Mouse (Mus musculus) myocyte (in vitro differentiated cells): ENCODE measurements at regions not wholly inside any gene's neighbourhood (a gene's known extent, or its start where the extent isn't known, plus 50 kb on each side); places are given as distances from the start of the nearest gene placed in this dataset.

ENCODE experiments used
- MYOD1 ChIP-seq, 3 experiments: IDR thresholded peaks; one replicate each; pipeline ENCODE4 v1.6.1; 2011; ENCODE audit warnings: control low read depth in 2 of 3, low read depth in 2 of 3, mild to moderate bottlenecking in 2 of 3, moderate library complexity in 1 of 3; ENCODE audit not compliant: insufficient read length in 2 of 3, control insufficient read depth in 1 of 3
- POLR2A ChIP-seq: IDR thresholded peaks from one replicate; pipeline ENCODE4 v1.6.1; 2011; ENCODE audit warnings: low read depth, mild to moderate bottlenecking, control low read depth, moderate library complexity; ENCODE audit not compliant: insufficient read length
- POLR2AphosphoS2 ChIP-seq: IDR thresholded peaks from one replicate; pipeline ENCODE4 v1.6.1; 2011; ENCODE audit warnings: low read depth, control low read depth; ENCODE audit not compliant: insufficient read length
- REST ChIP-seq: IDR thresholded peaks from one replicate; pipeline ENCODE4 v1.6.1; 2011; ENCODE audit warnings: mild to moderate bottlenecking, control low read depth, moderate library complexity; ENCODE audit not compliant: insufficient read depth, insufficient read length
- SRF ChIP-seq: IDR thresholded peaks from one replicate; pipeline ENCODE4 v1.6.1; 2011; ENCODE audit warnings: low read depth; ENCODE audit not compliant: control insufficient read depth, insufficient read length
- TCF12 ChIP-seq: IDR thresholded peaks from one replicate; pipeline ENCODE4 v1.6.1; 2011; ENCODE audit warnings: mild to moderate bottlenecking, control low read depth; ENCODE audit not compliant: poor library complexity, insufficient read depth, severe bottlenecking
- TCF3 ChIP-seq: IDR thresholded peaks from one replicate; pipeline ENCODE4 v1.6.1; 2011; ENCODE audit warnings: low read depth, control low read depth; ENCODE audit not compliant: insufficient read length

- TF ChIP-seq MYOD1 (IDR thresholded peaks at IDR 0.05; ENCODE audit: control insufficient read depth in 1 of 3, insufficient read length in 2 of 3, low read depth in 2 of 3) (no peak), POLR2A (no peak), SRF (no peak), TCF12 (no peak), POLR2AphosphoS2 (no peak), REST (no peak), TCF3 (no peak)
Observed at GRCm38 (mm10) chr11:17483849-17484441, 226.6 kb downstream of the C1d start.
